Mouse (Mus musculus) gastrocnemius, adult 2 months (tissue): ENCODE results near the gene Tbrg4. TPM values are rescaled to one million over a fixed set of nuclear protein-coding genes. Genes with fewer than 3 reads are reported as not detected.
A peak's percentile ranks its signal among the peaks of the same experiment; 100 is the strongest.

Experiments
- DNase-seq: peaks from one replicate; pipeline ENCODE4 v3.0.0; 2022
- H3K27ac ChIP-seq: fragments of 200-600 bp; 2 replicates; pipeline ENCODE4 v1.8.1; 2022; ENCODE audit warnings: mild to moderate bottlenecking
- H3K4me3 ChIP-seq: fragments of 200-600 bp; 2 replicates; pipeline ENCODE4 v1.8.1; 2022; ENCODE audit warnings: mild to moderate bottlenecking, moderate library complexity
- CTCF ChIP-seq: fragments of 200-600 bp; IDR thresholded peaks from 2 replicates; pipeline ENCODE4 v1.8.1; 2022; ENCODE audit warnings: antibody characterized with exemption, mild to moderate bottlenecking, moderate library complexity
- intact Hi-C: fragments of 180-260 bp; cut with DNase I; formaldehyde crosslinking; loops from one replicate; pipeline ENCODE4 v1.15.1; 2025
- total RNA-seq, 2 experiments: library from RNA; stranded (reverse); gene quantifications; 2 replicates each; pipeline ENCODE4 v1.2.3; 2021

The Tbrg4 gene
- total RNA-seq, 2 experiments from 2014 or later: 57.3 to 79.3 TPM

DNA sequence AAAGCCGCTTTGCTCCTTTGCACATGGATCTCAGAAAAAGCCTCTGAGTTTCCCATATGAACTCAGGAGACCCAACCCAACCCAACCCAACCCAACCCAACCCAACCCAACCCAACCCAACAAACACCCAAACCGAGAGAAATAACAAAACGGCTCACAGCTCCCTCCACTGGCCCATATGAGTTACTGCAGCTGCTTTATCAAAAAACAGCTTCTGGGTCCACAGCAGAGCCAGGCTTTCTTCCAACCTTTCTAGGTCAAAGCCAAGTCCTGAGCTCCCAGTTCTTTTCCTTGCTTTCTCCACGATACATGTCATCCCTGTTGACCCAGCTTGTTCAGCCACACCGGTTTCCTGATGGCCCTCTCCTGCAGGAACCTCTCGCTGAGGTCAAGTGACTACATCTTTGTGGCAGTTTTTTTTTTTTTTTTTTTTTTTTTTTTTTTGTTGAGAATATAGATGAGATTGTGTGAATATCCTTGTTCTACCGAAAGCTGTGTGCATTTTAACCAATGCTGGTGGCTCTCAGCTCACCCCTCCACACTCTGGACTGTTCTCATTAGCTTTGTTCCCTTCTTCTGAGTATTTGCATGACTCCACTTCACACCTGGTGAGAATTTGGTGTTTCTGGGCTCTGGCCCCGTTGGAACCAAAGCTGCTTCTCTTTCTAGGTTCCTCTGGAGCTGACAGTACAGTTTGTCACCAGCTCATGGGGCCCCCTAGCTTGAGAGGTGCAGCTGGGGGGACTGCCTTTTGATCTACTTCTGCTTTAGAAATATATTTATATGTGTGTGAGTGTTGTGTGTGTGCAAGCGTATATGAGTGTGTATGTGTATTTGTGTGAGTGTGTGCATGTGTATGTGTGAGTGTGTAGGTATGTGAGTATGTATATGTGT, 22.2 kb upstream of the Tbrg4 start:
- intact Hi-C loops: no loop called here

DNA sequence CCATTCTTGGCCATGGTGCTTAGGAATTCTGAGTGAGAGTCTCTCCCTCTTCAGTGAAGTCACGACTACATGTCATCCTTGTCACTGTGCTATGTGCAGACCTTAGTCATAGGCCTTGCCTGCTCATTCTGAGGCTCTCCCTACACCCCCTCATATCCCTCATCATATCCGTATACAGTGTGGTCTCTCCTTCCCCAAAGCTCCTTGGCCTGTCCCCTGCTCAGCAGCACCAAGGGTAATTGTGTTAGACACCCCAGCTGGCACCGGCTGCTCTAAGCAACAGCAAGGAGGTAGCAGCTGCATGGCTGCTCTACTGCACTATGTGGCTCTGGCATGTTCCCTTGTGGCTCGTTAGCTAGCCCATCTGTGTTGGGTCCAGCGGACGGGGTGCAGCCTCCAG, 18.7 kb upstream of the Tbrg4 start:
- TF ChIP-seq CTCF: no peak
- no peak for DNase-seq
- H3K4me3 ChIP-seq: no peak overlapping the region
- intact Hi-C loops: no loop called here
- H3K27ac ChIP-seq: no peak overlapping the region

More for the DNA sequence above, 22.2 kb upstream of the Tbrg4 start:
- no peak overlapping the region for H3K4me3 ChIP-seq
- TF ChIP-seq CTCF: peak; percentile 20; the same call in 1 of the 2 replicates
- no peak overlapping the region for H3K27ac ChIP-seq
- DNase-seq: no peak

DNA sequence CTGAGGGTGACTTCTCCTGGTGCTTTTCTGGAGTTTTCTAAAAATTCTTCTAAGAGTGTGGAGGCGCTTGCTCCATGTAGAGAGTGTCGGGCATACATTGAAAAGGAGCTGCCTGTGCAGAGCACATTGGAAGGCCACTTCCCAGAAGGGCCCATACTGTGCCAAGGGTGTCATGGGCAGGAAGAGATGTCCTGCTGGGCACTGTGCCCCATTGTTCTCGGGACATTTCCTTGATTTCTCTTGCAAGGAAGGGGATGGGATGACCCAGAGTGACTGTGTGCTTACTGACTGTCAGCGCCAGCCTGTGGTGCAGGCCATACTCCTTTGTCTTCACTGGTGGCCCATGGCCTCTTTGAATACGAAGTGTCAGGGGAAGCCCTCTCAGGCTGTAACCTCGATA, 13.2 kb upstream of the Tbrg4 start:
- no peak for DNase-seq
- no peak overlapping the region for H3K27ac ChIP-seq
- no peak for TF ChIP-seq CTCF
- H3K4me3 ChIP-seq: no peak overlapping the region
- intact Hi-C loops: no loop called here

DNA sequence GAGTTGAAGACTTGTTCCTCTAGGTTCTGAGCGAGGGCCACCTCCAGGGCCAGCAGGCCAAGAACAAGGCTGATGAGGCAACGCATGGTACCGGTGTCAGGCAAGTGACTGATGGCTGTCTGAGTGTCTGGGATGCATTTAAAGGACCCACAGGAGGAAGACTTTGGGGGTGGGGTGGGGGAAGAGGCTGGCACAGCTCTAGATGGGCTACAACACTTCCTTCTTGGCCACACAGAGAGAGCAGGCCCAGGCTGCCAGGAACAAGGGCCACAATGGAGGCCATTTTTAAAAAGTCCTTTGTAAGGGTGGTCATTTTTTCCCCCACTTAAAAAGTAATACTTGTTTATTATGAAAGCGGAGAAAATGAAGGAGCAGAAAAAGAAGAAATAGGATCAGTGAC, 12.7 kb upstream of the Tbrg4 start, which contains the start of gene Wap:
TSS of gene Wap (minus strand) at position 101 of the 400 bp plus-strand sequence.
- no peak within 1 kb of the TSS for H3K27ac ChIP-seq
- intact Hi-C loops: no loop called here
- no peak for TF ChIP-seq CTCF
- DNase-seq: no peak
- no peak within 1 kb of the TSS for H3K4me3 ChIP-seq

DNA sequence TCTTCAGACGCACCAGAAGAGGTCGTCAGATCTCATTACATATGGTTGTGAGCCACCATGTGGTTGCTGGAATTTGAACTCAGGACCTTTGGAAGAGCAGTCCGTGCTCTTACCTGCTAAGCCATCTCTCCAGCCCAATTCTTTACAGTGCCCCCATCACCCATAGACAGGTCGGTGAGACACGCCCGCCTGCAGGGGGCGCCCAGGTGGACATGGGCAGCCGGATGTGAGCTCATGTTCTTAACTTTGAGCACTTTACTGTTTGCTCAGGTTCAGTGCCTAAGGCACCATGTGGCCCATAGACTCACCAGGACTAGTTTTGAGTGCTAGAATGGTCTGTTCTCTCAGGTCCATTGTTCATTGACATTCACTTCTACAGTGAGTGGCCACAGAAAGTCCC, 10.3 kb upstream of the Tbrg4 start:
- DNase-seq: no peak
- Histone ChIP-seq H3K27ac (no peak overlapping the region), H3K4me3 (no peak overlapping the region)
- intact Hi-C loops: no loop called here
- no peak for TF ChIP-seq CTCF

DNA sequence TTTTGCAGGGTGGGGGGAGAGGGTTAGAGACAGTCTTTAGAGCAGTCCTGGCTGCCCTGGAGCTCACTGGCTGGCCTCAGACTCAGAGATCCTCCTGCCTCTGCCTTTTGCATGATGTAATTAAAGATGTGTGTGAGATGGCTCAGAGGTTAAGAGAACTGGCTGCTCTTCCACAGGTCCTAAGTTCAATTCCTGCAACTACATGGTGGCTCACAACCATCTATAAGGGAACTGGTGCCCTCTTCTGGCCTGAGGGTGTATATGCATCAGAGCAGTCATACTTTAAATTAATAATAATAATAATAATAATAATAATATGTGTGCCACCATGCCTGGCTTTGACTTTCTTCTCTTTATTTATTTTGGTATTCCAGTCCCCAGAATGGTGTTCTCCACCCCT, 3.8 kb upstream of the Tbrg4 start:
- H3K27ac ChIP-seq: no peak overlapping the region
- no peak for DNase-seq
- no peak overlapping the region for H3K4me3 ChIP-seq
- intact Hi-C loops: loop anchor here (2.0 to 5.0 kb wide), 3 partner anchors 82 to 262 kb away; partner anchors contain the start of gene Ccm2
- TF ChIP-seq CTCF: peak; percentile 67

DNA sequence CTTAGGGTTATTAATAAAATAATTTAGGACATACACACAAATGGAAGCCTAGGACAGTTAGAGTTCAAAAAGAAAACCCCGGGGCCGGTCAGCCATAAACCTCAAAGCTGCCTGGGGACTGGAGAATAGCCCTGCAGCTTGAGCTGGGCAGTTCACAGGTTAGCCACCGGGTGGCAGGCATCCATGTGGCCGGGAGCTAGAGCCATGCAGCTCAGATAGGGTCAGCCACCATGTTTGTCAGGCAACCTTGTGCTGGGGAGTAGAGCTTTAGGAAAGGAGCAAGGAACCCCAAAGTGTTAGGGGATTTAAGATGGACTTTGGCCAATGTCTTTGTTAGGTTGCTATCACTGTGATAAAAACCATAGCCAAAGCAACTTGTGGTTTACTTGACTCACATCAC, 2.7 kb upstream of the Tbrg4 start:
- no peak overlapping the region for H3K27ac ChIP-seq
- intact Hi-C loops: loop anchor here (2.0 to 5.0 kb wide), 3 partner anchors 81 to 261 kb away; partner anchors contain the start of gene Ccm2
- H3K4me3 ChIP-seq: no peak overlapping the region
- peak; percentile 59 for DNase-seq
- TF ChIP-seq CTCF: peak; percentile 69

DNA sequence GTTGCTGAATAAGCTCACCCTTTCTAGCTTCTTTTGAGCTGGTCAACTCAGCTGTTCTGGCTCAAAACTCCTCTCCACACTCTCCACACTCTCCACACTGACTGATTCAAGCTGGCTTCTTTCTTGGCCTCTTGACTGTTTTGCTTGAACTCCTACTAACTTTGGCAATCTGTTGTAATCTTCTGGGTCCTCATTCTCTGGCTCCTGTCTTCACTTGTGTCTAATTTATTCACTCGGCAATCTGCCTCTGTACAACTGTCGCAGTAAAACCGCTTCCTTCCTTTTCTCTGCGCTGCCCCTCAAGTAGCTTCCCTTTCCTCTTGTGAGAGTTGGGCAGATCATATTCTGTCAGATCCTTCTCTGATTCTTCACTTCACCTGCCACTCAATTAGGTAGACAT, 1.9 kb upstream of the Tbrg4 start:
- intact Hi-C loops: loop anchor here (2.0 to 5.0 kb wide), 3 partner anchors 80 to 260 kb away; partner anchors contain the start of gene Ccm2
- no peak for TF ChIP-seq CTCF
- no peak for DNase-seq
- Histone ChIP-seq H3K4me3 (no peak overlapping the region), H3K27ac (no peak overlapping the region)

DNA sequence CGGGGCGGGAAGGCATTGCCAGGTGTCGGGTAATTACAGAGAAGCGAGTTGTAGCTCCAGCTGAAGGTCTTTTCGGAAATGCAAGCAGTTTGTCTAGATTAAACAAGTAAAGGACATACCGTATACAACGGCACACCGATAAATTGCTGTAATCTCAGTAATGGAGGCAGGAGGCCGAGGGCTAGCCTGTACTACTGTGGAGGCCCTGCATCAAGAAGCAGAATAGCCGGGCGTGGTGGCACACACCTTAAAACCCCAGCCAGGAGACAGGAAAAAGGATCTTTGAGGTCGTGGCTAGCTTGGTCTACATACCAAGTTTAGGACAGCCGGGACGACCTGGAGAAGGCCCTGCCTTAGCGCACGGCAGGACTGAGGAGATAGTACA, 513 bp upstream of the Tbrg4 start:
- no peak for TF ChIP-seq CTCF
- H3K4me3 ChIP-seq: peak overlapping the region; percentile 96
- peak overlapping the region; percentile 96 for H3K27ac ChIP-seq
- intact Hi-C loops: loop anchor here (5.0 kb wide), 2 partner anchors 79 to 259 kb away; partner anchors contain the start of gene Ccm2
- no peak for DNase-seq

DNA sequence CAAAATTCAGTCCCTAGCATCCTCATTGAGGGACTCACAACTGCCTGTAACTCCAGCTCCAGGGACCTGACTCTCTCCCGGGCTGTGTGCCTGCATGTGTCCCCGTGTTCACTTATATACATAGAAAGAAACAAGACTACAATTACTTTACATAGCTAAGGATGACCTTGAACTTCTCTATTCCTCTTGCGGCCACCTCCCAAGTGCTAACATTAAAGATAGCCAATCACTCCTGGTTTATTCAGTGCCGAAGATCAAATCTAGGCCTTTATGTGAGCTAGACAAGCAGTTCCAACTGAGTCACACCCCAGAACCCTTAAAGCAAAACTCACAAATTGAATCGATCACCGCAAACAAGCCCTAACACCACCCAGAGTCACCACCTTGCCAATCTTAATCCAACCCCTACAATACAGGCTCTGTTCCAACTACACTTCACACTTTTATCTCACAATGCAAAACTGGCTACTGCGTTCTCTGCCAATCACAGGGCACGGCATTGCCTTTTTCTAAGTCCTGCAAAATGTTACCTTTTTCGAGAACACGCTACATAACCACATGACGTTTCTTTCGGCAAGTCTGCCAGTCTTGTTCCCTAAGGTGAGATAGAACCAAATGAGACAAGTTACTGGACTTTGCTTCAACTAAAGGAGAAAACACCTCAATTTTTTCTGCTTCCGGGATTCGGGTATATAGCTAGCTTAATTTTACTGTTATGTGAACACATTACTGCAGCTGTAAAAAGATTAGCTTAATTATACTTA, 1.1 kb downstream of the Tbrg4 start:
- peak overlapping the region; percentile 96 for H3K27ac ChIP-seq
- intact Hi-C loops: loop anchor here (2.0 to 5.0 kb wide), 3 partner anchors 78 to 258 kb away; partner anchors contain the start of gene Ccm2
- peak overlapping the region; percentile 96 for H3K4me3 ChIP-seq
- no peak for TF ChIP-seq CTCF
- no peak for DNase-seq

DNA sequence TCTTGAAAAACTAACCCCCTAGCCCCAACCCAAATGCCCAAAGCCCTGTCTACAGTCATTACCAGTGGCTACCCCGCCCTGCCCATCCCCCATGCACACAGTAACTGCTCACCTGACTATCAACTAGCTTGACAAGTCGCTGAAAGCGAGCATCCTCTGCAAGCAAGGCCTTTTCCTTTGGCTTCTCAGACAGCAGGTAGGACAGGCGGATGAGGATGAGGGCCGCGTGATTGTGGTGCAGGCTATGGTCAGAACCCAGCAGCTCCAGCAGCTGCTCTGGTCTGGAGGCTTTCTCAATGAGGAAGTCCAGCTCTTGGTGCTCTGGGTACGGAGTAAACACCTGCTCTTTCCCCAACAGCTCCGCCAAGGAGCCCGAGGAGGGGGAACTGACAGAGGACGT, 2.2 kb downstream of the Tbrg4 start:
- no peak for TF ChIP-seq CTCF
- peak overlapping the region; percentile 96 for H3K4me3 ChIP-seq
- intact Hi-C loops: loop anchor here (2.0 kb wide), 1 partner anchor 95 kb away; no protein-coding TSS in a partner anchor
- H3K27ac ChIP-seq: no peak overlapping the region
- DNase-seq: no peak

DNA sequence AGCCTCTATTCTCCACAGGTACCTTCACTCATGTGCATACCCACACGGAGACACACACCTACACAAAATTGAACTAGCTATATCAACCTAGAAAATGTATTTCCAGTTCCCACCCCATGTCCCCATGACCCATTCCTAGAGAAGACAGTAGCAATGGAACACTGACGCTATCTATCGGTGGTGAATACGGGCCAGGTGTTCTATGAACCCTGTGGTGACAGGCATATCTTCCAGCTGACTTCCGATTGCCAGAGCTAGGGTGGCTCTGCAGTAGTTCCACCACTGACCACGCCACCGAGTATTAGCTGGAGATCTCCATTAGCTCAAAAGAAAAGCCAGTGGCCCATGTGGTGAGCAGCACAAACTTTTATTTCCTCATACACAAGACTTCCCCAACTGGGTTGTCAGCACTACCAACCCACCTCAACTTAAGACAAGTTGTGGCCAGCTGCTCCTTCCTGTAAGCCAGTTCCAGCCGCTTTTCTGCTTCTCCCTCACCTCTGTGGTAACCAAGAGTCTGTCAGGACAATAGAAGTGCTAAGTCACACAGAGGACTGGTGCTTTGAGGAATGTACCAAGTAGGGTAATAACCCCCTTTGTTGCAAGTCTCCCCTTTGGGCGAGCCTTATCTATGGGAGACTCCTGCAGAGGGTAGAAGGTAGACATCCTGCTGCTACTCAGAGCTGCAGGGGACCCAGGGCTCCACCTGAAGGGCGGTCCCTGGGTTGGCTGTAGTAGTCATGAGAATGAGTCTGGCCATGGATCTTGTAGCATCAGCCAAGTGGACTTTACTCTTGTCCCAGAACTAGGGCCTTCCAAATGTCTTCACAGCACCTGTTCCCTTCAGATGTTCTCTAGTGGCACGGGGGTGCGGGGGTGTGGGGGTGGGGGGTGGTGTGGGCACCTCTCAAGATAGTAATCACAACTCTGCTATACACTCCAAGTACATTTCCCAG, 10.3 kb downstream of the Tbrg4 start:
- intact Hi-C loops: no loop called here
- TF ChIP-seq CTCF: no peak
- no peak for DNase-seq
- Histone ChIP-seq H3K27ac (no peak overlapping the region), H3K4me3 (no peak overlapping the region)
